Mouse (Mus musculus) small intestine, adult 2 months (tissue): ENCODE data around the gene Sbpl. TPM values are rescaled to one million over a fixed set of nuclear protein-coding genes. Genes with fewer than 3 reads are reported as not detected.

Experiments
- H3K27ac ChIP-seq: fragments of 200-500 bp; 2 replicates; pipeline ENCODE4 v1.5.1; 2012; ENCODE audit warnings: low read depth, low read length, control low read depth, inconsistent platforms; ENCODE audit not compliant: insufficient read depth
- H3K27me3 ChIP-seq: fragments of 200-500 bp; 2 replicates; pipeline ENCODE4 v1.6.1; 2012; ENCODE audit warnings: mild to moderate bottlenecking, moderate library complexity, low read length, inconsistent platforms; ENCODE audit not compliant: control insufficient read depth, insufficient read depth
- H3K36me3 ChIP-seq: fragments of 200-500 bp; 2 replicates; pipeline ENCODE4 v1.6.1; 2012; ENCODE audit warnings: mild to moderate bottlenecking, low read length, control low read depth, inconsistent platforms; ENCODE audit not compliant: control insufficient read depth, insufficient read depth
- H3K4me1 ChIP-seq: fragments of 200-500 bp; 2 replicates; pipeline ENCODE4 v1.6.1; 2012; ENCODE audit warnings: low read length, inconsistent platforms, mixed read lengths; ENCODE audit not compliant: control insufficient read depth, insufficient read depth, insufficient read length
- H3K4me3 ChIP-seq: fragments of 200-500 bp; 2 replicates; pipeline ENCODE4 v1.5.1; 2012; ENCODE audit warnings: low read depth, mild to moderate bottlenecking, control low read depth, inconsistent platforms, low read length, moderate library complexity
- CTCF ChIP-seq: fragments of 200-500 bp; IDR thresholded peaks from 2 replicates; pipeline ENCODE4 v1.5.1; 2012; ENCODE audit warnings: low read depth, mild to moderate bottlenecking, control low read depth, inconsistent platforms, low read length, moderate library complexity, mixed read lengths; ENCODE audit not compliant: insufficient replicate concordance, insufficient read length; ENCODE audit errors: extremely low read depth
- POLR2A ChIP-seq: fragments of 200-500 bp; IDR thresholded peaks from 2 replicates; pipeline ENCODE4 v1.6.1; 2012; ENCODE audit warnings: low read depth, mild to moderate bottlenecking, control low read depth, inconsistent platforms, low read length, moderate library complexity
- WGBS: fragments of 180-500 bp; shearing (Covaris S2); methylation state at CpG from one replicate; pipeline ENCODE4 v1.1.7; 2018; 5-methylcytosine and 5-hydroxymethylcytosine counted together
- polyA plus RNA-seq: library from polyadenylated mRNA; depleted of rRNA; stranded (reverse); fragments of >200 nt; gene quantifications from 2 replicates; pipeline ENCODE4 v1.2.3, GENCODE M21; 2012

Sbpl gene
- polyA plus RNA-seq, 1 experiment = not detected

DNA sequence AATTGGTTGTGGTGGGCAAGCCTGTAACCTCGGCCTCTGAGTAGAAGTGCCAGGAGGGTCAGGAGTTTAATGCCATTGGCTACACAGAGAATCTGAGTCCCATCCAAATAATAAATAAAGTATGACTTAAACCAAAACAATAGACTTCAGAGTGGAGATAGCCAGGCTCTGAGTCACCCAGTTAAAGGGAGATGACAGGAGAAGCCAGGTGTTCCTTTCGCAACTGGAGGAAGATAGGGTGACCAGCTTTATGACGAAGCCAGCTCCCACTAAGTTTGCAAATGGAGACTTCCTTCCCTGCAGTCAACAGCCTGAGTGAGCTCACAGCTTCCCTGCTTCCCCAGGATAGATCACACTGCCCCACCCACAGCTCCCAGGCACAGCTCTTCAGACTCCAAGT, 24.4 kb upstream of the Sbpl start:
- Histone ChIP-seq H3K27me3 (no peaks in the 10 kb centered on the region), H3K36me3 (no peaks in the 10 kb centered on the region), H3K27ac (peak overlapping the region; percentile 86), H3K4me3 (no peak overlapping the region), H3K4me1 (peaks cover 54% of the 10 kb centered on the region; the same call in 1 of the 2 replicates)
- WGBS = 28% methylated on average over 3 of the region's 3 CpGs
- TF ChIP-seq CTCF = no peak
- TF ChIP-seq POLR2A = no peak

DNA sequence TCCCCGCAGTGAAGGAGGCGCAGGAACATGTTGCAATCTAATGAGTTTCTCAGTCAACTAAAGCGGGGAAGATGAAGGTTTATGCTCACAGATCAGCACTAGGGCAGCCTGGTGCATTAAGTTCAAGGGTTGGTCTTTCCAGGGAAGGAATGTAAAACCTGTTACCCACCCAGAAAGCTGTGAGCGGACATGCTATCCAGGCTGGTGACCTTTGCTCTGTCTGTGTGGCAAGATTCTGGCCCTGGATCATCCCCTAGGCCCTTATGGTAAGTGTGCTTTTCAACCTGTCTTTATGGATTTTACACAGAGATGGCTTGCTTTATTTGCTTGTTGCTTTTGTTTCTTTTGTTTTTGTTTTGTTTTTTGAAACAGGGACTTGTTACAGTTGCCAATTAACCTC, 21.6 kb upstream of the Sbpl start:
- Histone ChIP-seq H3K4me3 (no peak overlapping the region), H3K27ac (peak overlapping the region; percentile 57), H3K27me3 (no peaks in the 10 kb centered on the region), H3K4me1 (peaks cover 46% of the 10 kb centered on the region; the same call in 1 of the 2 replicates), H3K36me3 (peaks cover 17% of the 10 kb centered on the region)
- 50% methylated on average over 4 of the region's 4 CpGs for WGBS
- TF ChIP-seq CTCF (no peak), POLR2A (no peak)

DNA sequence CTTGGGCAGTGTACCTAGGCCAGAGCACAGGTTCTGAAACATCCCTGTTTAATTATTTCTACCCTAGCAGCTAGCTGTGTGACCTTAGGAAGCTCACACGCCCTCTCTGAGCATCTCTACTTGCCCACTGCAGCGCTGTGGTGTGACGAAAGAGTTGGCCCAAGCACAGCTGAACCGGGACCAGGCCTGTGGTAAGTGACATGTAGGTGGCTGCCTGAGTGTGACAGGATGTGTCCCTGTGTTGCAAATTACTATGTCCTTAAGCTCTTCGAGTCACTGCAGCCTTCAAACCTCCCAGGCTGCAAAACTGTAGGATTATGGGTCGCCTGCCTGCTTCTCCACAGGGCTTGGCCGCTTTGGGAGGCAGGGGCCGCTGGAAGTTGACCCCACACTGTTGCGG, 16.2 kb upstream of the Sbpl start:
- H3K4me1 ChIP-seq = peaks cover 37% of the 10 kb centered on the region; the same call in 1 of the 2 replicates

DNA sequence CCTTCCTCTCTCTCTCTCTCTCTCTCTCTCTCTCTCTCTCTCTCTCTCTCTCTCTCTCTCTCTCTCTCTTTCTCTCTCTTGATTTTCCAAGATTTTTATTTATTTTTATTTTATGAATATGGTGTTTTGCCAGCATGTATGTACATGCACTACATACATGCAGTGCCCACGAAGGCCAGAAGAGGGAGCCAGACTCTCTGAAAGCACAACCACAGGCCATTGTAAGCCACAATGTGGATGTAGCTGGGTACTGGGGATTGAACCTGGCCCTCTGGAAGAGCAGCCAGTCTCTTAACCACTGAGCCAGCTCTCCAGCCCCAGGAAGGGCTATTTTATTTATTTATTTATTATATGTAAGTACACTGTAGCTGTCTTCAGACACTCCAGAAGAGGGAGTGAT, 14.2 kb upstream of the Sbpl start:
- H3K4me3 ChIP-seq = no peak overlapping the region
- WGBS = 7% methylated on average over 1 of the region's 1 CpGs
- H3K27ac ChIP-seq = peak overlapping the region; percentile 99
- H3K27me3 ChIP-seq = no peaks in the 10 kb centered on the region
- H3K36me3 ChIP-seq = peaks cover 17% of the 10 kb centered on the region
- TF ChIP-seq CTCF (peak; percentile 79; the same call in 1 of the 2 replicates), POLR2A (no peak)
- H3K4me1 ChIP-seq = peaks cover 34% of the 10 kb centered on the region; the same call in 1 of the 2 replicates

More for the DNA sequence above, 16.2 kb upstream of the Sbpl start:
- TF ChIP-seq CTCF = no peak
- TF ChIP-seq POLR2A = no peak
- Histone ChIP-seq H3K27me3 (no peaks in the 10 kb centered on the region), H3K4me3 (no peak overlapping the region), H3K36me3 (peaks cover 17% of the 10 kb centered on the region), H3K27ac (no peak overlapping the region; the same call in 1 of the 2 replicates)
- 89% methylated on average over 9 of the region's 9 CpGs for WGBS

DNA sequence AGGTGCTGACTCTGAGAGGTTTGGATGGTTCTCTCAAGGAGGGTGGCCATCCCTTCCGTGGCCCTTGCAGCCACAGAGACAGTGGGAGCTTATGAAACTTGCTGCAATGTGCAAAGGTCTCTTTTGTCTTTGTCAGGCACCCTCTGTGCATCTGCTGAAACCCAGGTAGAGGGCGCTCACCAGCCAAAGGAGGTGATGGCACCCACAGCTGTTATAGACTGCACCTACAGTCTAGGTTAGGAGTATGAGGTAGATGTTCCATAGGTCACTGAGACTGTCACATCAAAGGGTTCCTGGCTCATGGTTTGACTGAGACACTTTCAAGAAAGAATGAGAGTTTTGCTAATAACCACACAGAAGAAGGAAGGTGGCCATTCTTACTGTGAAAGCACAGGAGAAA, 13.7 kb upstream of the Sbpl start:
- Histone ChIP-seq H3K27me3 (no peaks in the 10 kb centered on the region), H3K4me3 (no peak overlapping the region), H3K27ac (peak overlapping the region; percentile 99), H3K36me3 (peaks cover 16% of the 10 kb centered on the region), H3K4me1 (peaks cover 31% of the 10 kb centered on the region; the same call in 1 of the 2 replicates)
- WGBS = 38% methylated on average over 2 of the region's 2 CpGs
- peak; percentile 50; the same call in 1 of the 2 replicates for TF ChIP-seq CTCF
- TF ChIP-seq POLR2A = peak; percentile 33; the same call in 1 of the 2 replicates

DNA sequence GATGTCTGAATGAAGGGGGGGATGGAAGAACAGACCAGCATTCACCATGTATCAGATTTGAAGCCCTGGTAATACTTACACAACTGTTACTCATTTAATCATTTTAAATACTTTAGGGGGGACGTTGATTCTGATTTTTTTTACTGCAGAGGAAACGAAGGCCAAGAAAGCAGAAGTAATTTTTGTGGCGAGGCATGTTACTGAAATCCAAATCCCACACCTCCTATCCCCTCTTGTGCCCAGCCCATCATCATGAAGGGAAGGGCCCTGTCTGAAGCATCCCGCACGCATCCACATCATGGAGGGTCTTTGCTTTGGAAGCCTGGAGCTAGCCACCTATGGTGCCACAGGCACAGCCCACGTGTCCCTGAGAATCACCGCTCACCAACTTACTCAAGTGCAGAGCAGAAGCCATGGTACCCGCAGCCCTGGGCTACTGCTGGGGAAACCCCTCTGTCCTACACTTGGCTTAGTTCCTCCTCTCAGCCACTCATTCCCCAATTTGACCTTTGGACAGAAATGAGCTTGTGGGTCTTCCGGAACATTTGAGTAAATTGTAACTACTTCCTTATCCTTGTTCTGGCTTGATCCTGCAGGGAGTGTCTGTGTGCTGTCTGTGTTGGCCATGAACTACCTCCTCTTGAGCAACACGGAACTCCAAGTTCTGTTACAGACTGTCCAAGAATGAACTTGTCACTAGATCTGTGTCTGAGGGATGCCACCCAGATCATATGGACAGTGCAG, 11.8 kb upstream of the Sbpl start:
- Histone ChIP-seq H3K36me3 (no peaks in the 10 kb centered on the region; the same call in 1 of the 2 replicates), H3K27ac (peak overlapping the region; percentile 99), H3K4me1 (peaks cover 38% of the 10 kb centered on the region; the same call in 1 of the 2 replicates), H3K27me3 (no peaks in the 10 kb centered on the region), H3K4me3 (peak overlapping the region; percentile 27; the same call in 1 of the 2 replicates)
- 42% methylated on average over 10 of the region's 10 CpGs for WGBS
- TF ChIP-seq POLR2A (no peak), CTCF (no peak)

DNA sequence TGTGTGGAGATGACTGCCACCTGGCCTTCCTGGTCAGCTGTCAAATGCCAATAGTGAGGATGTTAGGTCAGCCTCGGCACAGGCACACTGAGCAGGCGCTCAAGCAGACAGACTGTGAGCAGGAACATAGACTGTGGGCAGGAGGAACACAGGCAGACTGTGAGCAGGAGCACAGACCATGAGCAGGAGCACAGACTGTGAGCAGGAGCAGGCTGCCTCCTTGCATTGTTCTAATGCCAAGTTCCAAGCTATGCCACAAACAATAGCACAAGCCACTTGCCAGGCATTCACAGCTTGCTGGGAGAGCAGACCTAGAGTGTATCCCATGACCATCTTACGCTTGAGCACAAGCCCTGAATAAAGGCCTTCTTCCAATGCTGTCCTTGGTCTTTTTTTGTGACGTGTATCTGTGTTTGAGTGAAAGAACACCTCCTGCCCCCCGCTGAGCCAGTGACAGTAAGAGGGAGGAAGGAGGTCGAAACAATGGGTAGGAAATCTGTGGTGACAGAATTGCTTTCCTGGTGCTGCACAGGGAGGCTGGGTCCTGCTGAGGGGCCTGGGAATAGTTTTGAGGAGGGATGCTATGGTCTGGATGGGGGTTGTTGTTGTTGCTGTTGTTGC, 10.8 kb upstream of the Sbpl start:
- Histone ChIP-seq H3K27ac (no peak overlapping the region), H3K27me3 (no peaks in the 10 kb centered on the region), H3K4me1 (peaks cover 44% of the 10 kb centered on the region; the same call in 1 of the 2 replicates), H3K4me3 (no peak overlapping the region), H3K36me3 (no peaks in the 10 kb centered on the region)
- WGBS = 76% methylated on average over 6 of the region's 6 CpGs
- TF ChIP-seq CTCF (no peak), POLR2A (no peak)
